Mouse (Mus musculus): ENCODE measurements around the gene Slc44a3. TPM values are rescaled to one million over a fixed set of nuclear protein-coding genes. Genes with fewer than 3 reads are reported as not detected.
A peak's percentile ranks its signal among the peaks of the same experiment; 100 is the strongest.

Slc44a3 gene
- polyA plus RNA-seq, 1 experiment = 2.3 TPM

DNA sequence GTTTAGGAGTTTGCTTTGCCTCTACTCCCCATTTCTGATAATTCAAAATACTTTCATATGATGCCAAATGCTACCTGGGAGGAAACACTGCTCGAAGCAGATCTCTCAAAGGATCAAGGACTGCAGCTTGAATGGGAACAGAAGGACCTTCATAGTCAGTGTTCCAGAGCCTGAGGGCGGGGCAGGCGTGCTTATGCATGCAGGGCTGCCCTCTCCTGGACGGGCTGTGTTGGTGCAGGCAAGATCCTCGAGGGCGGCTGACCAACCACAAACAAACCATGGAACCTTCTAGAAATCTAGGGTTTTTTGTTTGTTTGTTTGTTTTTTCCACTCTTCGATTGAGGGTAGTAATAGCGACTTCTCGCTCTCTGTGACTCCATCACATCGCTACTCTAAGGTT is 32.0 kb downstream of the Slc44a3 start:
- H3ac ChIP-seq (ENCODE audit: control insufficient read depth, insufficient read length) = no peak overlapping the region
- no peaks in the 10 kb centered on the region for H3K36me3 ChIP-seq (ENCODE audit: control insufficient read depth, insufficient read depth)
- peak overlapping the region; percentile 57 for H3K4me2 ChIP-seq (ENCODE audit: low read depth)
- no peaks in the 10 kb centered on the region for H3K79me2 ChIP-seq (ENCODE audit: control insufficient read depth, insufficient read depth)
- H3K27me3 ChIP-seq (ENCODE audit: control insufficient read depth, insufficient read depth, insufficient read length) = no peaks in the 10 kb centered on the region
- no peak for TF ChIP-seq POLR2A (IDR thresholded peaks at IDR 0.05; ENCODE audit: insufficient read length, low read depth)
- no peak for TF ChIP-seq E2F4 (IDR thresholded peaks at IDR 0.05; ENCODE audit: insufficient read depth)
- TF ChIP-seq TCF3 (IDR thresholded peaks at IDR 0.05; ENCODE audit: insufficient read length, low read depth) = no peak
- TF ChIP-seq POLR2AphosphoS2 (IDR thresholded peaks at IDR 0.05; ENCODE audit: insufficient read length, low read depth) = peak; percentile 28
- no peak for TF ChIP-seq SRF (IDR thresholded peaks at IDR 0.05; ENCODE audit: control insufficient read depth, insufficient read length, low read depth)
- TF ChIP-seq USF1 (IDR thresholded peaks at IDR 0.05; ENCODE audit: low read depth) = no peak
- TF ChIP-seq CEBPB (IDR thresholded peaks at IDR 0.05; ENCODE audit: insufficient read depth, poor library complexity, severe bottlenecking) = no peak
- no peak overlapping the region for H3K4me3 ChIP-seq

DNA sequence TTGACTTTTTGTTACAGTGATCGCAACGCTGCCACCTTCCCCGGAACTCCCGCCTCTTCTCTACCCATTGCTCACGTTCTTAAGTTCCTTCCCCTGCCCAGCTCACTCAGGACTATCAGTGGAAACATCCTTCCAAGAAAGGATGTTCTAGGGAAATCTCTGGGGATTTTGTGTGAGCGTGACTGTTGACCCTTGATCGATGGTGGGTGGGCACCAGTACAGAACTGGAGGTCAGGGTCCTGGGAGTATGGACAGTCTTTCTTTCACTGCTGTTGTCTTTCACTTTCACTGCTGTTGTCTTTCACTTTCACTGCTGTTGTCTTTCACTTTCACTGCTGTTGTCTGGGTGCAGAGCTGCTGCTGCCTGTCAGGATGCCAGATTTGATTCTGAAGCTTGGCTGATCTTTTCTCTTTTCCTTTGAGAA is 38.2 kb downstream of the Slc44a3 start:
- H3K27me3 ChIP-seq (ENCODE audit: control insufficient read depth, insufficient read depth, insufficient read length) = no peaks in the 10 kb centered on the region
- H3ac ChIP-seq (ENCODE audit: control insufficient read depth, insufficient read length) = no peak overlapping the region
- no peaks in the 10 kb centered on the region for H3K79me2 ChIP-seq (ENCODE audit: control insufficient read depth, insufficient read depth)
- H3K4me3 ChIP-seq = no peak overlapping the region
- H3K4me2 ChIP-seq (ENCODE audit: low read depth) = no peak overlapping the region
- H3K36me3 ChIP-seq (ENCODE audit: control insufficient read depth, insufficient read depth) = no peaks in the 10 kb centered on the region
- TF ChIP-seq POLR2A (IDR thresholded peaks at IDR 0.05; ENCODE audit: insufficient read length, low read depth) (no peak), MYOD1 (IDR thresholded peaks at IDR 0.05; ENCODE audit: control insufficient read depth in 1 of 3, insufficient read length in 2 of 3, low read depth in 2 of 3) (no peak), USF1 (IDR thresholded peaks at IDR 0.05; ENCODE audit: low read depth) (no peak), MAX (IDR thresholded peaks at IDR 0.05; ENCODE audit: low read depth) (no peak), CEBPB (IDR thresholded peaks at IDR 0.05; ENCODE audit: insufficient read depth, poor library complexity, severe bottlenecking) (no peak), TCF3 (IDR thresholded peaks at IDR 0.05; ENCODE audit: insufficient read length, low read depth) (no peak), POLR2AphosphoS2 (IDR thresholded peaks at IDR 0.05; ENCODE audit: insufficient read length, low read depth) (no peak), MYOG (IDR thresholded peaks at IDR 0.05; ENCODE audit: control insufficient read depth in 1 of 3, insufficient read depth in 1 of 3, insufficient read length in 2 of 3, low read depth in 2 of 3) (no peak), SRF (IDR thresholded peaks at IDR 0.05; ENCODE audit: control insufficient read depth, insufficient read length, low read depth) (no peak), REST (IDR thresholded peaks at IDR 0.05; ENCODE audit: insufficient read depth, insufficient read length) (no peak), TCF12 (IDR thresholded peaks at IDR 0.05; ENCODE audit: insufficient read depth, poor library complexity, severe bottlenecking) (no peak), E2F4 (IDR thresholded peaks at IDR 0.05; ENCODE audit: insufficient read depth) (no peak)

DNA sequence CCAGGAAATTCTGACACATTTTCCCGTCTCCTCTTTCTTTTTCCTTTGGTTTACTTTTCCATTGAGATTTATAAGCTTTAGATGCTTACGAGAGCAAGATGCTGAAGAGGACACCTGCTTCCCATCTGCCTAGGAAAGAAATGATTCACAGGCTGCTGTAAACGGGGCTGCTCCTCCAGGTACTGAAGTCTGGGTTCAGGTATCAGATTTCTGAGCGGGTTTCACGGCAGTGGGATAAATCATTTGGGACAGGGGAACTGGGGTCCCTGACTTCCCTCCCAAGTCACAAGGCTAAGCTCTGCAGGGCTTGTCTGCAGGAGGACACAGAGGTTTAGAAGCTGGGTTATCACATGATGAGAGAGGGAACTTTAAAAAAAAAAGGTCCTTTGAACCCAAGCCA is 40.2 kb downstream of the Slc44a3 start:
- H3K4me3 ChIP-seq = no peak overlapping the region
- H3K4me2 ChIP-seq (ENCODE audit: low read depth) = no peak overlapping the region
- H3K36me3 ChIP-seq (ENCODE audit: control insufficient read depth, insufficient read depth) = no peaks in the 10 kb centered on the region
- H3K79me2 ChIP-seq (ENCODE audit: control insufficient read depth, insufficient read depth) = no peaks in the 10 kb centered on the region
- no peak overlapping the region for H3ac ChIP-seq (ENCODE audit: control insufficient read depth, insufficient read length)
- H3K27me3 ChIP-seq (ENCODE audit: control insufficient read depth, insufficient read depth, insufficient read length) = no peaks in the 10 kb centered on the region
- TF ChIP-seq REST (IDR thresholded peaks at IDR 0.05; ENCODE audit: insufficient read depth, insufficient read length) (no peak), MYOG (IDR thresholded peaks at IDR 0.05; ENCODE audit: control insufficient read depth in 1 of 3, insufficient read depth in 1 of 3, insufficient read length in 2 of 3, low read depth in 2 of 3) (no peak), CEBPB (IDR thresholded peaks at IDR 0.05; ENCODE audit: insufficient read depth, poor library complexity, severe bottlenecking) (no peak), MYOD1 (IDR thresholded peaks at IDR 0.05; ENCODE audit: control insufficient read depth in 1 of 3, insufficient read length in 2 of 3, low read depth in 2 of 3) (no peak), POLR2A (IDR thresholded peaks at IDR 0.05; ENCODE audit: insufficient read length, low read depth) (no peak), TCF12 (IDR thresholded peaks at IDR 0.05; ENCODE audit: insufficient read depth, poor library complexity, severe bottlenecking) (no peak), SRF (IDR thresholded peaks at IDR 0.05; ENCODE audit: control insufficient read depth, insufficient read length, low read depth) (no peak), E2F4 (IDR thresholded peaks at IDR 0.05; ENCODE audit: insufficient read depth) (no peak), POLR2AphosphoS2 (IDR thresholded peaks at IDR 0.05; ENCODE audit: insufficient read length, low read depth) (no peak), MAX (IDR thresholded peaks at IDR 0.05; ENCODE audit: low read depth) (no peak), TCF3 (IDR thresholded peaks at IDR 0.05; ENCODE audit: insufficient read length, low read depth) (no peak), USF1 (IDR thresholded peaks at IDR 0.05; ENCODE audit: low read depth) (no peak)

DNA sequence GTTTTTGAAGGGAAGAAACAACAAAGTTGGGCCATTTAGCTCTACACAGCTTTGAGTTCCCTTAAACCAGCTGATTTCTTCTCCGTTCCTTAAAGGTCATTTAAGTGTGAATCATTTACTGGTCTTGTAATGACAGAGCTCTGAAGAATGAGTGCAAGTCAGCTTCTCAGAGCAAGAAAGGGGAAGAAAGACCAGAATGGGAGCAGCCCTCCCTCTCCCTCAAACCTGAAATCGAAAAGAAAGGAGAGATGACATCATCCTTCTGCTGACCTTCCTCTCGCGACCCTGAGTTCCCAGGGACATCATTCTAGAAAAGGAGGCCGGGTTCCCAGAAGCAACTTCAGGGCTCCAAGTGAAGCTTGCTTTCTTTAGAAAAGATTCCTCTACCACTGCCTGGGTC is 41.3 kb downstream of the Slc44a3 start:
- no peaks in the 10 kb centered on the region for H3K27me3 ChIP-seq (ENCODE audit: control insufficient read depth, insufficient read depth, insufficient read length)
- H3K4me2 ChIP-seq (ENCODE audit: low read depth) = no peak overlapping the region
- no peaks in the 10 kb centered on the region for H3K36me3 ChIP-seq (ENCODE audit: control insufficient read depth, insufficient read depth)
- TF ChIP-seq REST (IDR thresholded peaks at IDR 0.05; ENCODE audit: insufficient read depth, insufficient read length) = no peak
- TF ChIP-seq MYOD1 (IDR thresholded peaks at IDR 0.05; ENCODE audit: control insufficient read depth in 1 of 3, insufficient read length in 2 of 3, low read depth in 2 of 3) = no peak
- TF ChIP-seq MYOG (IDR thresholded peaks at IDR 0.05; ENCODE audit: control insufficient read depth in 1 of 3, insufficient read depth in 1 of 3, insufficient read length in 2 of 3, low read depth in 2 of 3) = no peak
- no peak for TF ChIP-seq MAX (IDR thresholded peaks at IDR 0.05; ENCODE audit: low read depth)
- TF ChIP-seq SRF (IDR thresholded peaks at IDR 0.05; ENCODE audit: control insufficient read depth, insufficient read length, low read depth) = no peak
- TF ChIP-seq E2F4 (IDR thresholded peaks at IDR 0.05; ENCODE audit: insufficient read depth) = no peak
- no peak for TF ChIP-seq TCF3 (IDR thresholded peaks at IDR 0.05; ENCODE audit: insufficient read length, low read depth)
- TF ChIP-seq TCF12 (IDR thresholded peaks at IDR 0.05; ENCODE audit: insufficient read depth, poor library complexity, severe bottlenecking) = no peak
- no peak for TF ChIP-seq POLR2AphosphoS2 (IDR thresholded peaks at IDR 0.05; ENCODE audit: insufficient read length, low read depth)
- TF ChIP-seq POLR2A (IDR thresholded peaks at IDR 0.05; ENCODE audit: insufficient read length, low read depth) = no peak
- TF ChIP-seq CEBPB (IDR thresholded peaks at IDR 0.05; ENCODE audit: insufficient read depth, poor library complexity, severe bottlenecking) = no peak
- TF ChIP-seq USF1 (IDR thresholded peaks at IDR 0.05; ENCODE audit: low read depth) = no peak
- no peak overlapping the region for H3K4me3 ChIP-seq
- H3ac ChIP-seq (ENCODE audit: control insufficient read depth, insufficient read length) = no peak overlapping the region
- H3K79me2 ChIP-seq (ENCODE audit: control insufficient read depth, insufficient read depth) = no peaks in the 10 kb centered on the region

Measured in myocyte (in vitro differentiated cells).